7 mouse cellular contexts compared by ENCODE assay signal in genomic region chr11:83754227-83754626, GRCm38 (mm10). TPM values are rescaled to one million over a fixed set of nuclear protein-coding genes. Genes with fewer than 3 reads are reported as not detected.
DNase-seq lines count a peak whose midpoint lies in the region; ATAC-seq lines count a peak whose summit lies in the region.

No protein-coding gene starts in this region.

- peaks cover 8% of the 10 kb centered on the region for H3K4me1 ChIP-seq in neural tube, embryonic 11.5 days (ENCODE audit: control insufficient read depth, insufficient read depth, low read length)
- H3K4me1 ChIP-seq in forebrain, embryonic 14.5 days (ENCODE audit: control insufficient read depth, insufficient read depth, low read length): peaks cover 12% of the 10 kb centered on the region
- peaks cover 10% of the 10 kb centered on the region for H3K4me1 ChIP-seq in limb, embryonic 15.5 days
- H3K4me1 ChIP-seq in stomach, embryonic 16.5 days (ENCODE audit: control insufficient read depth, insufficient read depth, low read length): peaks cover 10% of the 10 kb centered on the region

- no peaks in the 10 kb centered on the region for H3K9me3 ChIP-seq in neural tube, embryonic 11.5 days (ENCODE audit: control insufficient read depth, low read length)
- no peaks in the 10 kb centered on the region for H3K9me3 ChIP-seq in forebrain, embryonic 14.5 days (replicated peaks; ENCODE audit: control insufficient read depth, low read length)
- no peaks in the 10 kb centered on the region for H3K9me3 ChIP-seq in limb, embryonic 15.5 days
- H3K9me3 ChIP-seq in stomach, embryonic 16.5 days (replicated peaks; ENCODE audit: control insufficient read depth, low read length): no peaks in the 10 kb centered on the region

- H3K27me3 ChIP-seq in neural tube, embryonic 11.5 days (ENCODE audit: control insufficient read depth, insufficient read depth, low read length): no peaks in the 10 kb centered on the region
- no peaks in the 10 kb centered on the region for H3K27me3 ChIP-seq in forebrain, embryonic 14.5 days (replicated peaks; ENCODE audit: control insufficient read depth, insufficient read depth, low read length)
- peaks cover 10% of the 10 kb centered on the region for H3K27me3 ChIP-seq in limb, embryonic 15.5 days
- 0 out of 2 replicates have a peak, but pooled peaks cover 5% of the 10 kb centered on the region for H3K27me3 ChIP-seq in stomach, embryonic 16.5 days (ENCODE audit: control insufficient read depth, insufficient read depth, low read length)

- 9% methylated on average over 8 of the region's 8 CpGs for WGBS in neural tube, embryonic 11.5 days
- WGBS in forebrain, embryonic 14.5 days: 3% methylated on average over 8 of the region's 8 CpGs
- 8% methylated on average over 8 of the region's 8 CpGs for WGBS in limb, embryonic 15.5 days
- 4% methylated on average over 8 of the region's 8 CpGs for WGBS in stomach, embryonic 16.5 days

- H3K4me2 ChIP-seq in neural tube, embryonic 11.5 days (ENCODE audit: low read depth): peak overlapping the region; percentile 58
- H3K4me2 ChIP-seq in forebrain, embryonic 14.5 days (ENCODE audit: low read length): peak overlapping the region; percentile 73
- peak overlapping the region; percentile 61 for H3K4me2 ChIP-seq in limb, embryonic 15.5 days
- H3K4me2 ChIP-seq in stomach, embryonic 16.5 days (ENCODE audit: low read depth, low read length): peak overlapping the region; percentile 66

- no peak overlapping the region for H3K27ac ChIP-seq in neural tube, embryonic 11.5 days (ENCODE audit: low read depth, low read length)
- H3K27ac ChIP-seq in forebrain, embryonic 14.5 days (ENCODE audit: low read depth, low read length): peak overlapping the region; percentile 90
- H3K27ac ChIP-seq in limb, embryonic 15.5 days: peak overlapping the region; percentile 84; the same call in 1 of the 2 replicates
- H3K27ac ChIP-seq in stomach, embryonic 16.5 days (ENCODE audit: low read length): peak overlapping the region; percentile 69

- H3K9ac ChIP-seq in neural tube, embryonic 11.5 days (ENCODE audit: low read length): peak overlapping the region; percentile 90
- peak overlapping the region; percentile 88 for H3K9ac ChIP-seq in forebrain, embryonic 14.5 days (ENCODE audit: low read length)
- peak overlapping the region; percentile 66 for H3K9ac ChIP-seq in limb, embryonic 15.5 days
- H3K9ac ChIP-seq in stomach, embryonic 16.5 days (ENCODE audit: low read length): peak overlapping the region; percentile 87

- no peak for ATAC-seq in neural tube, embryonic 11.5 days (ENCODE audit: insufficient read depth, low FRiP score, low TSS enrichment)
- peak; percentile 47 for ATAC-seq in forebrain, embryonic 14.5 days
- no peak for ATAC-seq in limb, embryonic 15.5 days (ENCODE audit: insufficient number of reproducible peaks, low FRiP score, low TSS enrichment, low read depth)
- ATAC-seq in stomach, embryonic 16.5 days (ENCODE audit: insufficient read depth, low FRiP score): no peak

- DNase-seq in neural tube, embryonic 11.5 days (ENCODE audit: low spot score): no peak
- DNase-seq in neural tube, embryonic 10.5 days (ENCODE audit: extremely low spot score, low spot score): no peak
- DNase-seq in forebrain, embryonic 14.5 days (ENCODE audit: low spot score): no peak
- no peak for DNase-seq in left cerebral cortex, adult 9 months (ENCODE audit: low spot score in 2 of 2)
- no peak for DNase-seq in adipocyte (ENCODE audit: low spot score)

- H3K4me3 ChIP-seq in neural tube, embryonic 11.5 days (ENCODE audit: low read depth, low read length): peak overlapping the region; percentile 73
- H3K4me3 ChIP-seq in forebrain, embryonic 14.5 days (ENCODE audit: low read depth, low read length): peak overlapping the region; percentile 85
- peak overlapping the region; percentile 91 for H3K4me3 ChIP-seq in limb, embryonic 15.5 days
- H3K4me3 ChIP-seq in stomach, embryonic 16.5 days (replicated peaks; ENCODE audit: low read length): peak overlapping the region; percentile 76

- peaks cover 7% of the 10 kb centered on the region for H3K36me3 ChIP-seq in neural tube, embryonic 11.5 days (ENCODE audit: control insufficient read depth, insufficient read depth, low read length)
- peaks cover 36% of the 10 kb centered on the region for H3K36me3 ChIP-seq in forebrain, embryonic 14.5 days (ENCODE audit: control insufficient read depth, insufficient read depth, low read length)
- H3K36me3 ChIP-seq in limb, embryonic 15.5 days: peaks cover 31% of the 10 kb centered on the region
- H3K36me3 ChIP-seq in stomach, embryonic 16.5 days (ENCODE audit: control insufficient read depth, insufficient read depth, low read length): peaks cover 15% of the 10 kb centered on the region

RNA-seq across cellular contexts. Expression of gene Heatr6, which starts 0.7 kb away (rescaled TPM):
- polyA plus RNA-seq in neural tube, embryonic 11.5 days (2014; fragmentation: Nextera tagmentation; extraction: Ambion mirVana): 29.7 and 30.9 TPM in 2 replicates
- 27.8 and 29.7 TPM in 2 replicates for polyA plus RNA-seq in forebrain, embryonic 14.5 days (2014; fragmentation: Nextera tagmentation; extraction: Ambion mirVana)
- polyA plus RNA-seq in limb, embryonic 15.5 days (2015; fragmentation: Nextera tagmentation; extraction: Ambion mirVana): 22.0 and 25.7 TPM in 2 replicates
- 18.5 and 19.6 TPM in 2 replicates for polyA plus RNA-seq in stomach, embryonic 16.5 days (2015; fragmentation: Nextera tagmentation; extraction: Ambion mirVana)

RNA-seq across cellular contexts. Expression of gene Wfdc21, which starts 7.5 kb away (rescaled TPM):
- not detected in 2 replicates for polyA plus RNA-seq in neural tube, embryonic 11.5 days (2014; fragmentation: Nextera tagmentation; extraction: Ambion mirVana)
- polyA plus RNA-seq in forebrain, embryonic 14.5 days (2014; fragmentation: Nextera tagmentation; extraction: Ambion mirVana): not detected in 2 replicates
- 1.3 and 1.4 TPM in 2 replicates for polyA plus RNA-seq in limb, embryonic 15.5 days (2015; fragmentation: Nextera tagmentation; extraction: Ambion mirVana)
- 5.6 and 11.0 TPM in 2 replicates for polyA plus RNA-seq in stomach, embryonic 16.5 days (2015; fragmentation: Nextera tagmentation; extraction: Ambion mirVana)

RNA-seq across cellular contexts. Expression of gene Wfdc18, which starts 45.4 kb away (rescaled TPM):
- polyA plus RNA-seq in neural tube, embryonic 11.5 days (2014; fragmentation: Nextera tagmentation; extraction: Ambion mirVana): not detected in 2 replicates
- polyA plus RNA-seq in forebrain, embryonic 14.5 days (2014; fragmentation: Nextera tagmentation; extraction: Ambion mirVana): not detected in 2 replicates
- 0.88 and 1.4 TPM in 2 replicates for polyA plus RNA-seq in limb, embryonic 15.5 days (2015; fragmentation: Nextera tagmentation; extraction: Ambion mirVana)
- polyA plus RNA-seq in stomach, embryonic 16.5 days (2015; fragmentation: Nextera tagmentation; extraction: Ambion mirVana): 0.66 TPM in 1 of 2 replicates, not detected in the other

RNA-seq across cellular contexts. Expression of gene Wfdc17, which starts 50.4 kb away (rescaled TPM):
- polyA plus RNA-seq in neural tube, embryonic 11.5 days (2014; fragmentation: Nextera tagmentation; extraction: Ambion mirVana): 1.0 TPM in 1 of 2 replicates, not detected in the other
- polyA plus RNA-seq in forebrain, embryonic 14.5 days (2014; fragmentation: Nextera tagmentation; extraction: Ambion mirVana): not detected in 2 replicates
- polyA plus RNA-seq in limb, embryonic 15.5 days (2015; fragmentation: Nextera tagmentation; extraction: Ambion mirVana): 1.6 and 1.7 TPM in 2 replicates
- 1.9 and 4.7 TPM in 2 replicates for polyA plus RNA-seq in stomach, embryonic 16.5 days (2015; fragmentation: Nextera tagmentation; extraction: Ambion mirVana)
